Mouse (Mus musculus) forebrain, embryonic 11.5 days (tissue): ENCODE results near the gene Sox4. TPM values are rescaled to one million over a fixed set of nuclear protein-coding genes. Genes with fewer than 3 reads are reported as not detected.

Source experiments
- ATAC-seq: fragments of 200-750 bp; cut with Nextera tagmentation; replicated peaks from 2 replicates; pipeline ENCODE4 v1.8.0; 2017; ENCODE audit warnings: moderate TSS enrichment; ENCODE audit not compliant: low FRiP score
- DNase-seq: peaks from one replicate; pipeline ENCODE4 v3.0.0-alpha.2; 2017; ENCODE audit warnings: low spot score
- H3K27ac ChIP-seq: fragments of 300-500 bp; sonication (generic); 2 replicates; pipeline ENCODE4 v1.5.1; 2014; ENCODE audit warnings: low read depth, low read length
- H3K27me3 ChIP-seq: fragments of 300-500 bp; sonication (generic); 2 replicates; pipeline ENCODE4 v1.6.1; 2014; ENCODE audit warnings: mild to moderate bottlenecking, low read length, mixed read lengths; ENCODE audit not compliant: control insufficient read depth, insufficient read depth
- H3K36me3 ChIP-seq: fragments of 300-500 bp; sonication (generic); 2 replicates; pipeline ENCODE4 v1.6.1; 2014; ENCODE audit warnings: mild to moderate bottlenecking, low read length, moderate library complexity, mixed read lengths; ENCODE audit not compliant: control insufficient read depth, insufficient read depth
- H3K4me1 ChIP-seq: fragments of 300-500 bp; sonication (generic); replicated peaks from 2 replicates; pipeline ENCODE4 v1.6.1; 2014; ENCODE audit warnings: low read length, mixed read lengths; ENCODE audit not compliant: control insufficient read depth, insufficient read depth
- H3K4me2 ChIP-seq: fragments of 300-500 bp; sonication (generic); 2 replicates; pipeline ENCODE4 v1.6.1; 2014; ENCODE audit warnings: low read depth, mild to moderate bottlenecking, low read length, moderate library complexity, mixed read lengths; ENCODE audit not compliant: severe bottlenecking
- H3K4me3 ChIP-seq: fragments of 300-500 bp; sonication (generic); 2 replicates; pipeline ENCODE4 v1.5.1; 2014; ENCODE audit warnings: low read depth, low read length
- H3K9ac ChIP-seq: fragments of 300-500 bp; sonication (generic); 2 replicates; pipeline ENCODE4 v1.6.1; 2014; ENCODE audit warnings: low read length
- H3K9me3 ChIP-seq: fragments of 300-500 bp; sonication (generic); 2 replicates; pipeline ENCODE4 v1.6.1; 2016; ENCODE audit warnings: low read length, mixed read lengths; ENCODE audit not compliant: control insufficient read depth
- WGBS: fragments of 180-500 bp; shearing (Covaris S2); extraction: QIAGEN DNeasy Blood & Tissue Kit; methylation state at CpG from one replicate; pipeline ENCODE4 v1.1.7; 2014; 5-methylcytosine and 5-hydroxymethylcytosine counted together
- polyA plus RNA-seq: library from polyadenylated mRNA; unstranded; fragments of >200 nt; fragmentation: Nextera tagmentation; extraction: Ambion mirVana; gene quantifications from 2 replicates; pipeline ENCODE4 v1.2.1, GENCODE M21; 2014

The Sox4 gene
- polyA plus RNA-seq, 1 experiment from 2014 or later: 150 TPM

DNA sequence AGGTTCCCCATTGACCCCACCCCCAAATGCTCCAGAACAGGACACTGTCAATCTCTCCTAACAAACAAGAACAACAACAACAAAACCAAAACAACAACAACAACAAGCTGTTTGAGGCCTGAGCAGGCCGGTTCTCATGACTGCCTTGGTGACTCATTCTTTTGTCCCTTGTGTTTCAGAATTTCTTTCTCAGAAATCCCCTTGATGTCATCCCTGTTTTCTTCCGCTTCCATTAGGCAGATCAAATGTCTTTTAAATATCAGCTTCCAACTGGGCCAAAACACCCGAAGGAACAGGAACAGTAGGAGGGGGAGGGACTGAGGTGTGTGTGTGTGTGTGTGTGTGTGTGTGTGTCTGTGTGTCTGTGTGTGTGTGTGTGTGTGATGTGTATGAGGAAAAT is 21.7 kb downstream of the Sox4 start:
- Histone ChIP-seq H3K4me1 (peaks cover 2% of the 10 kb centered on the region; the same call in 1 of the 2 replicates), H3K27me3 (no peaks in the 10 kb centered on the region), H3K4me2 (no peak overlapping the region), H3K4me3 (no peak overlapping the region), H3K9ac (no peak overlapping the region), H3K9me3 (no peaks in the 10 kb centered on the region), H3K27ac (no peak overlapping the region), H3K36me3 (no peaks in the 10 kb centered on the region)
- no peak for DNase-seq
- 23% methylated on average over 3 of the region's 3 CpGs for WGBS
- no peak for ATAC-seq

DNA sequence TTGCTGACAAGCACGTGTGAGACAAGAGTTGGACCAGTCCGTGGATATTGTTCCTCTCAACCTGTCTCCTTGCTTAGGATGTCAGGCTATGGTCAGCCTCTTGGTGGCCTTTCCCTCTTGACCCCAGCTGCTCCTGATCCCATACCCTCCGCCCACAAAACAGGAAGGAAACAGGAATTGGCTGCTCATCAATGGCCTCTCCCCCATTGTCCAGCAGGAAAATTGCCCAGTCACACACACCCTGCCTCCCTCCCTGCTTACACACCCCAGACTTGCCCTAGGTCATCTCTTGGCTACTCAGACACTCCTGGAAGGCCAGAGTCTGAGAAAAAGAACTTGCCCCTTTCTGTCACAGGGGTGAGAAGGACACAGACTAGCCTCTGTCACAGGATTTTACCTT is 22.2 kb downstream of the Sox4 start:
- H3K27me3 ChIP-seq: no peaks in the 10 kb centered on the region
- H3K4me2 ChIP-seq: no peak overlapping the region
- no peak overlapping the region for H3K27ac ChIP-seq
- no peaks in the 10 kb centered on the region for H3K36me3 ChIP-seq
- H3K9ac ChIP-seq: no peak overlapping the region
- ATAC-seq (no peak), DNase-seq (no peak)
- no peaks in the 10 kb centered on the region for H3K9me3 ChIP-seq
- peaks cover 2% of the 10 kb centered on the region; the same call in 1 of the 2 replicates for H3K4me1 ChIP-seq
- 93% methylated on average over 3 of the region's 3 CpGs for WGBS
- H3K4me3 ChIP-seq: no peak overlapping the region

DNA sequence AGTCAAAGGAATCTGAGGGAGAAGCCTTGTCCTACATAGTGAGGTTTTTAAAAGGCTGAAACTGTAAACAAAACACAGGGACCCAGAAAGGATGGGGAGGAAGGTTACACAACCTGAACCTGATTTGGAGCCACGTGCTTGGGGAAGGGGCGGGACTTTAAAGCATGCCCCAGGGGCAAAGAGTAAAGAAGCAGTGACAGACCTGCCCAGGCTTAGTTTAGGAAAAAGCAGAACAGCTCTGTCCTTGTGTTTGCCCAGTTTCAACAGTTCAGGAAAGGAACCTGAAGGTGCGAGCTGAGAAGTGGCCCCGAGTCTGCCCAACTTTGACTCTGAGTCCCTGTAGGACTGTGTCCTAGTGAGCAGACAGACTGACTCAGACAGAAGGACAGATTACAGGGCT is 23.1 kb downstream of the Sox4 start:
- DNase-seq (no peak), ATAC-seq (no peak)
- Histone ChIP-seq H3K9me3 (no peaks in the 10 kb centered on the region), H3K9ac (no peak overlapping the region), H3K27me3 (no peaks in the 10 kb centered on the region), H3K27ac (no peak overlapping the region), H3K4me3 (no peak overlapping the region), H3K4me1 (peaks cover 2% of the 10 kb centered on the region; the same call in 1 of the 2 replicates), H3K4me2 (no peak overlapping the region), H3K36me3 (no peaks in the 10 kb centered on the region)
- 70% methylated on average over 4 of the region's 4 CpGs for WGBS

DNA sequence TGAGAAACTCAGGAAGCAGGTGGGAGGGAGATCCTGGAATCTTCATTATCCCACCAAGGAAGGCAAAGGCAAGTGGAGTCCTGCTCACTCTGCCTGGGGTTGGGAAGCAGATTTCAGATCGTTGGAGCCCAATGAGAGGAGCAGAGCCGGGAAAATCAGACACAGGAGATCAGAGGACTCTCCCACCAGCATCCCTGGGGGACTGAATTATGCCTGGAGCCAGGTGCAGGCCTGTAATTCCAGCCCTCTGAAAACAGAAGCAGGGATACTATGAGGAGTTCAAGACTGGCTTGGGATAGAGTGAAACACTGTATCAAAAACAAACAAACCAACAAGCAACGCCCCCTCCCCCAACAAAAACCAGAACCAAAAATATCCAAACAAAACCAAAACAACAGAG is 23.6 kb downstream of the Sox4 start:
- Histone ChIP-seq H3K4me2 (no peak overlapping the region), H3K27me3 (no peaks in the 10 kb centered on the region), H3K36me3 (no peaks in the 10 kb centered on the region), H3K27ac (no peak overlapping the region), H3K9ac (no peak overlapping the region), H3K4me1 (peaks cover 2% of the 10 kb centered on the region; the same call in 1 of the 2 replicates), H3K9me3 (no peaks in the 10 kb centered on the region), H3K4me3 (no peak overlapping the region)
- ATAC-seq (no peak), DNase-seq (no peak)
- WGBS: 45% methylated on average over 3 of the region's 3 CpGs

DNA sequence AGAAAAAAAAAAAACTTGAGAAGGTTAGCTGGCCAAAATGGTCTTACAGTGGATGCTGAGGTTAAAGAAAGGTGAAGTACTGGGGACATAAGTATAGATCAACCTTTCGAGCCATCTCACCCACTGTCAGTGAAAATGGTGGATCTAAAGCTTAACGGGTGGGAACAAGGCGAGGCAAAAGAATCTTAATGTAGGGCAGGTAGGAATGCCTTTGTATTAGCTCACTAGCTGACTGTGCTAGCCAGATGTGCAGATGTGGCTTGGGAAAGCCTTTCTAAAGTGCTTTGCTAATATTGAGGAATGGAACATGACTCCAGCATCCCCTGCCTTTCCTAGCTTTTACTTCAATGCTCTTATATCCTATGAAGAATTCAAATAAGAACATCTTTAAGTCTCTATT is 30.4 kb downstream of the Sox4 start:
- ATAC-seq (no peak), DNase-seq (peak; percentile 28)
- no peak overlapping the region for H3K9ac ChIP-seq
- WGBS: 95% methylated on average over 3 of the region's 3 CpGs
- no peak overlapping the region for H3K4me3 ChIP-seq
- no peaks in the 10 kb centered on the region for H3K36me3 ChIP-seq
- H3K27ac ChIP-seq: no peak overlapping the region
- H3K27me3 ChIP-seq: no peaks in the 10 kb centered on the region
- no peaks in the 10 kb centered on the region for H3K4me1 ChIP-seq
- no peak overlapping the region for H3K4me2 ChIP-seq
- no peaks in the 10 kb centered on the region for H3K9me3 ChIP-seq

DNA sequence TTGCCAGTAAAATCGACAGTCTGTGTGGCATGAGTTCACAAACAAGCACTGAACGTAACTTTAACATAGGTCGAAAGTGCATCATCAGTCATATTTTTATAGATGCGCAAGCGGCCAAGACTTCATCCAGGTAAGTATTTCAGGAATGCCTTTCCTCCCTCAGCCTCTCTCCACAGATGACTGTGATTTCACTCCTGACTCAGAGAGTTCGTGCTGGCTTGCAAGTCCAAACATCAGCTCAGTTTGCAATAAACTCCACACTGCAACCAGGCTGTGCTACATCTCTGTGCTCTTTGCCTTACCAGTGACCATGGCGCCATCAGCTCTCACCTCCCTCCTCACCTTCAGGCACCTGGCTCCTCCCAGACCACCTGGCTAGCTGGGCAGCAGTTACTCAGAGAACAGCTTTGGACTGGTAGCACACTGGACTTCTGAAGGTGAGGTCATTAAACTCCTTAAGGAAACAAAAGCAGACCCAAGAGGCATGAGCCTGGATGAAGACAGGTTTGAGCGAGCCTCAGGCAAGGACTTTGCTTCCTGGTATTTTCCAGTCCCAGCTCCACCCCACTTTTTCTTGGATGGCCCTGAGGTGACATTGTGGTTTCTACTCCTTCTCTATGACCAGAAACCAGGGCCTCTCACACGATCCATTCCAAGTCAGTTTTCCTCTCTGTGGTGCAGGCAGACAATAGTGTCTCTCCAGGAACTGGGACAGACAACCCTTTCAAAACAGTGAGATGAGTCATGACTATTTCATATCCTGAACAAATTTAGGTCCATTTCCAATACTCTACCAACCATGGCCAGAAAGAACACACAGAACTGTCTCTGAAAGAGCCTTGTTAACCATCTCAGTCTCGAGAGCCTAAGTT is 35.9 kb downstream of the Sox4 start:
- ATAC-seq (no peak), DNase-seq (no peak)
- H3K27me3 ChIP-seq: no peaks in the 10 kb centered on the region
- H3K27ac ChIP-seq: no peak overlapping the region
- H3K4me2 ChIP-seq: no peak overlapping the region
- WGBS: 88% methylated on average over 10 of the region's 10 CpGs
- no peaks in the 10 kb centered on the region for H3K4me1 ChIP-seq
- H3K4me3 ChIP-seq: no peak overlapping the region
- H3K9me3 ChIP-seq: no peaks in the 10 kb centered on the region
- no peaks in the 10 kb centered on the region for H3K36me3 ChIP-seq
- no peak overlapping the region for H3K9ac ChIP-seq

DNA sequence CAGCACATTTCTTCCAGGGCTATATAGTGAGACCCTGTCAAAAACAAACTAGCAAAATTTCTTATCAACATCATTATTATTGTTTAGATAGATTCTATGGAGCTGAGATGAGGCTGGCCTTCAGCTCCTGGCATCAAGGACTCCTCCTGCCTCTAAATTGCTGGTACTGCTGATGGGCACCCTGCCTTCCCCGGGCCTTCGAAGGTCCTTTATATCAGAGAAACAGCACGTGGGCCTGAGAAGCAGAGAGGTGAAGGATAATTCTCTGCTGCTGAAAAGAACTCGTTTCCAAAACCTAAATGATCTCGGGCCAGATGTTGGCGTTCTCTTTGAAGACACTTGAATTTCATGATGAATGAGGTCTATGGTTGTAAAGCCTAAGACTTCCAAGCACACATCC is 39.9 kb downstream of the Sox4 start:
- H3K36me3 ChIP-seq: no peaks in the 10 kb centered on the region
- H3K9me3 ChIP-seq: no peaks in the 10 kb centered on the region
- DNase-seq (no peak), ATAC-seq (no peak)
- no peaks in the 10 kb centered on the region for H3K4me1 ChIP-seq
- no peak overlapping the region for H3K4me3 ChIP-seq
- H3K27ac ChIP-seq: no peak overlapping the region
- H3K4me2 ChIP-seq: no peak overlapping the region
- 86% methylated on average over 6 of the region's 6 CpGs for WGBS
- no peaks in the 10 kb centered on the region for H3K27me3 ChIP-seq
- H3K9ac ChIP-seq: no peak overlapping the region

DNA sequence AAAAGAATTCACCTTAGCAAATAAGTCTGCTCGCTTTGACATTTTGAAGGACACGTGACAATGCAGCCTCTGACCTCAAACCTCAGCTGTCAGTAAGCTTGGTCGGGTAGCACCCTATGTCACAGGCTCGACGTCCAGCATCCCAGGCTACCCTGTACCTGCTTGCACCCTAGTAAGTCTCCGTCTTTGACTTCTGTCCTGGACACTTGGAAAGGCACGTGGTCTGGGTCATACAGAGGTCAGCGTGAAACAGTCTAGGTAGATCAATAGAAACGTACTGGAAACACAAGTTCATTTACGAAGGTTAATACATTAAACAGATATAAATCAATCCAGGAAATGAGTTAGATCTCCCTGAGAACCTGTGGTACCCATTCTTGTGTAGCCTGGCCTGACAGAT is 46.5 kb downstream of the Sox4 start:
- Histone ChIP-seq H3K4me3 (no peak overlapping the region), H3K27me3 (no peaks in the 10 kb centered on the region), H3K27ac (no peak overlapping the region), H3K4me2 (no peak overlapping the region), H3K9ac (no peak overlapping the region), H3K36me3 (no peaks in the 10 kb centered on the region), H3K9me3 (no peaks in the 10 kb centered on the region), H3K4me1 (no peaks in the 10 kb centered on the region)
- ATAC-seq (no peak), DNase-seq (no peak)
- WGBS: 91% methylated on average over 10 of the region's 10 CpGs
